Mouse (Mus musculus) MEL (cell line): Measurements from ENCODE around the gene Gpr162. TPM values are rescaled to one million over a fixed set of nuclear protein-coding genes. Genes with fewer than 3 reads are reported as not detected.

ENCODE experiments used
- DNase-seq: peaks from one replicate; pipeline ENCODE4 v3.0.0; 2011; ENCODE audit warnings: low read depth, low spot score
- H3K27ac ChIP-seq: 2 replicates; pipeline ENCODE4 v1.5.1; 2012; ENCODE audit warnings: low read depth, mild to moderate bottlenecking, control low read depth, low read length, moderate library complexity; ENCODE audit not compliant: control insufficient read depth
- H3K27me3 ChIP-seq, 2 experiments: fragments of 150-350 bp in 1 of 2; sonication (generic) in 1 of 2; 2 replicates each; pipeline ENCODE4 v1.6.1; 2012; ENCODE audit warnings: low read length in 2 of 2, mild to moderate bottlenecking in 2 of 2, improper control_type of control experiment in 1 of 2, moderate library complexity in 1 of 2; ENCODE audit not compliant: insufficient read depth in 2 of 2, control insufficient read depth in 1 of 2
- H3K36me3 ChIP-seq, 2 experiments: 2 replicates each; pipeline ENCODE4 v1.6.1; 2012 to 2014; ENCODE audit warnings: low read length in 2 of 2, improper control_type of control experiment in 1 of 2, inconsistent platforms in 1 of 2, mild to moderate bottlenecking in 1 of 2; ENCODE audit not compliant: insufficient read depth in 2 of 2, control insufficient read depth in 1 of 2
- H3K4me1 ChIP-seq, 2 experiments: fragments of 150-350 bp in 1 of 2; sonication (generic) in 1 of 2; 2 replicates each; pipeline ENCODE4 v1.6.1; 2012; ENCODE audit warnings: low read length in 2 of 2, improper control_type of control experiment in 1 of 2, mild to moderate bottlenecking in 1 of 2; ENCODE audit not compliant: insufficient read depth in 2 of 2, control insufficient read depth in 1 of 2
- H3K4me3 ChIP-seq, 2 experiments: fragments of 150-350 bp in 1 of 2; sonication (generic) in 1 of 2; 2 replicates each; pipeline ENCODE4 v1.5.1; 2012; ENCODE audit warnings: low read depth in 2 of 2, low read length in 2 of 2, mild to moderate bottlenecking in 2 of 2, moderate library complexity in 2 of 2, control low read depth in 1 of 2, improper control_type of control experiment in 1 of 2; ENCODE audit not compliant: control insufficient read depth in 1 of 2, insufficient read depth in 1 of 2
- H3K79me2 ChIP-seq: 2 replicates; pipeline ENCODE4 v1.6.1; 2012; ENCODE audit warnings: mild to moderate bottlenecking, low read length, moderate library complexity; ENCODE audit not compliant: control insufficient read depth, poor library complexity, insufficient read depth
- H3K9ac ChIP-seq: 2 replicates; pipeline ENCODE4 v1.6.1; 2012; ENCODE audit warnings: low read depth, mild to moderate bottlenecking, control low read depth, low read length, moderate library complexity; ENCODE audit not compliant: control insufficient read depth, poor library complexity, severe bottlenecking
- H3K9me3 ChIP-seq: fragments of 150-350 bp; sonication (generic); replicated peaks from 2 replicates; pipeline ENCODE4 v1.6.1; 2012; ENCODE audit warnings: mild to moderate bottlenecking, low read length, improper control_type of control experiment, moderate library complexity; ENCODE audit not compliant: insufficient read depth
- CHD2 ChIP-seq: IDR thresholded peaks from 2 replicates; pipeline ENCODE4 v1.6.1; 2011; ENCODE audit warnings: low read length, improper control_type of control experiment
- E2F4 ChIP-seq: IDR thresholded peaks from 2 replicates; pipeline ENCODE4 v1.6.1; 2011; ENCODE audit warnings: low read depth, low read length, improper control_type of control experiment, borderline replicate concordance
- ELF1 ChIP-seq: IDR thresholded peaks from 2 replicates; pipeline ENCODE4 v1.6.1; 2014; ENCODE audit warnings: low read depth, mild to moderate bottlenecking, inconsistent platforms, low read length, improper control_type of control experiment, moderate library complexity
- ETS1 ChIP-seq: IDR thresholded peaks from 2 replicates; pipeline ENCODE4 v1.6.1; 2012; ENCODE audit warnings: low read depth, mild to moderate bottlenecking, inconsistent platforms, low read length, improper control_type of control experiment, moderate library complexity
- JUND ChIP-seq: IDR thresholded peaks from 2 replicates; pipeline ENCODE4 v1.6.1; 2011; ENCODE audit warnings: low read depth, mild to moderate bottlenecking, improper control_type of control experiment, low read length
- KAT2A ChIP-seq: conservative IDR thresholded peaks from 2 replicates; pipeline ENCODE4 v1.6.1; 2012; ENCODE audit warnings: low read depth, low read length, improper control_type of control experiment, inconsistent platforms
- MAX ChIP-seq: IDR thresholded peaks from 2 replicates; pipeline ENCODE4 v1.6.1; 2011; ENCODE audit warnings: low read length, improper control_type of control experiment
- MEF2A ChIP-seq: IDR thresholded peaks from 2 replicates; pipeline ENCODE4 v1.6.1; 2014; ENCODE audit warnings: low read depth, mild to moderate bottlenecking, inconsistent platforms, low read length, improper control_type of control experiment; ENCODE audit not compliant: poor library complexity, insufficient replicate concordance, severe bottlenecking; ENCODE audit errors: extremely low read depth
- MXI1 ChIP-seq: IDR thresholded peaks from 2 replicates; pipeline ENCODE4 v1.6.1; 2011; ENCODE audit warnings: mild to moderate bottlenecking, low read depth, low read length, improper control_type of control experiment
- MYB ChIP-seq: IDR thresholded peaks from 2 replicates; pipeline ENCODE4 v1.6.1; 2011; ENCODE audit warnings: mild to moderate bottlenecking, low read depth, low read length, improper control_type of control experiment
- MYC ChIP-seq: IDR thresholded peaks from 2 replicates; pipeline ENCODE4 v1.6.1; 2011; ENCODE audit warnings: low read depth, mild to moderate bottlenecking, low read length, improper control_type of control experiment, moderate library complexity
- NELFE ChIP-seq: IDR thresholded peaks from 2 replicates; pipeline ENCODE4 v1.6.1; 2011; ENCODE audit warnings: low read depth, low read length, improper control_type of control experiment
- NRF1 ChIP-seq: IDR thresholded peaks from 2 replicates; pipeline ENCODE4 v1.6.1; 2014; ENCODE audit warnings: low read depth, mild to moderate bottlenecking, inconsistent platforms, low read length, improper control_type of control experiment, moderate library complexity; ENCODE audit not compliant: poor library complexity, insufficient read depth, severe bottlenecking
- POLR2AphosphoS2 ChIP-seq: IDR thresholded peaks from 2 replicates; pipeline ENCODE4 v1.6.1; 2011; ENCODE audit warnings: low read length, improper control_type of control experiment
- RCOR1 ChIP-seq: IDR thresholded peaks from 2 replicates; pipeline ENCODE4 v1.6.1; 2012; ENCODE audit warnings: low read depth, mild to moderate bottlenecking, inconsistent platforms, low read length, improper control_type of control experiment
- TCF12 ChIP-seq: IDR thresholded peaks from 2 replicates; pipeline ENCODE4 v1.6.1; 2014; ENCODE audit warnings: low read depth, mild to moderate bottlenecking, inconsistent platforms, low read length, improper control_type of control experiment, moderate library complexity
- ZMIZ1 ChIP-seq: IDR thresholded peaks from 2 replicates; pipeline ENCODE4 v1.6.1; 2012; ENCODE audit warnings: low read depth, mild to moderate bottlenecking, inconsistent platforms, low read length, improper control_type of control experiment, moderate library complexity
- ZNF384 ChIP-seq: IDR thresholded peaks from 2 replicates; pipeline ENCODE4 v1.6.1; 2012; ENCODE audit warnings: low read depth, mild to moderate bottlenecking, inconsistent platforms, low read length, improper control_type of control experiment
- polyA plus RNA-seq, 2 experiments: library from polyadenylated mRNA; stranded (reverse) in 1 of 2; unstranded in 1 of 2; fragments of >175 nt in 1 of 2; fragments of >200 nt in 1 of 2; gene quantifications; 2 replicates each; pipeline versions ENCODE4 v1.2.1 to v1.2.4; 2012; ENCODE audit warnings: low replicate concordance in 2 of 2, low read depth in 1 of 2; ENCODE audit not compliant: insufficient read length in 2 of 2, insufficient read depth in 1 of 2, missing spikeins in 1 of 2
- total RNA-seq: library from RNA; depleted of rRNA; stranded (reverse); fragments of 300-350 nt; gene quantifications from 2 replicates; pipeline ENCODE4 v1.2.3, GENCODE M21; 2012

Gene Gpr162
- total and polyA plus RNA-seq, 3 experiments = 0.08 to 0.84 TPM; not detected in 1

GRCm38 (mm10) chr6:124903580-124904151 lies 39.9 kb upstream of the Gpr162 start (continued):
- TF ChIP-seq ELF1 (0 out of 2 replicates have a peak, but pooled peaks have one; percentile 35), ZNF384 (peak; percentile 49; the same call in 1 of the 2 replicates), MAX (peak; percentile 54; the same call in 1 of the 2 replicates)

- Histone ChIP-seq H3K79me2 (peaks cover 2% of the 10 kb centered on the region; the same call in 1 of the 2 replicates), H3K4me3 (no peak overlapping the region), H3K9ac (no peak overlapping the region), H3K9me3 (no peaks in the 10 kb centered on the region), H3K27me3 (no peaks in the 10 kb centered on the region), H3K36me3 (no peaks in the 10 kb centered on the region; a peak in 1 of 4 replicates), H3K27ac (no peak overlapping the region), H3K4me1 (peaks cover 0 to 5% of the 10 kb centered on the region in 2 experiments; a peak in 3 of 4 replicates)
- TF ChIP-seq MYC (no peak), JUND (no peak), MYB (no peak), MAX (no peak), ZMIZ1 (no peak), KAT2A (no peak), ETS1 (no peak), CHD2 (no peak), POLR2AphosphoS2 (no peak), ELF1 (no peak), NRF1 (no peak), MXI1 (no peak), E2F4 (no peak), TCF12 (no peak), NELFE (no peak), RCOR1 (no peak)
- DNase-seq = no peak
Measured at GRCm38 (mm10) chr6:124901851-124902250, 38.1 kb upstream of the Gpr162 start.

- TF ChIP-seq MEF2A = no peak
- no peak for TF ChIP-seq MAX
- TF ChIP-seq TCF12 = no peak
- Histone ChIP-seq H3K36me3 (no peaks in the 10 kb centered on the region; a peak in 1 of 4 replicates), H3K4me1 (peaks cover 0 to 5% of the 10 kb centered on the region in 2 experiments; a peak in 3 of 4 replicates), H3K79me2 (peaks cover 2% of the 10 kb centered on the region; the same call in 1 of the 2 replicates), H3K9me3 (no peaks in the 10 kb centered on the region), H3K4me3 (no peak overlapping the region), H3K9ac (no peak overlapping the region), H3K27me3 (no peaks in the 10 kb centered on the region), H3K27ac (no peak overlapping the region)
- DNase-seq = no peak
Measured at GRCm38 (mm10) chr6:124900801-124901480, 37.2 kb upstream of the Gpr162 start.
